Mouse (Mus musculus) stomach, embryonic 14.5 days (tissue): ENCODE measurements around the gene Neurod1. TPM values are rescaled to one million over a fixed set of nuclear protein-coding genes. Genes with fewer than 3 reads are reported as not detected.

Experiments
- ATAC-seq: fragments of 200-750 bp; cut with Nextera tagmentation; 2 replicates; pipeline ENCODE4 v1.8.0; 2017; ENCODE audit warnings: low read depth, moderate TSS enrichment; ENCODE audit not compliant: insufficient number of reproducible peaks, insufficient read depth, low FRiP score
- H3K27ac ChIP-seq: fragments of 300-500 bp; sonication (generic); 2 replicates; pipeline ENCODE4 v1.5.1; 2014; ENCODE audit warnings: mild to moderate bottlenecking, low read length, moderate library complexity, mixed read lengths
- H3K27me3 ChIP-seq: fragments of 300-500 bp; sonication (generic); 2 replicates; pipeline ENCODE4 v1.6.1; 2014; ENCODE audit warnings: low read length, control low read depth, mixed read lengths; ENCODE audit not compliant: control insufficient read depth, insufficient read depth
- H3K36me3 ChIP-seq: fragments of 300-500 bp; sonication (generic); 2 replicates; pipeline ENCODE4 v1.6.1; 2014; ENCODE audit warnings: mild to moderate bottlenecking, control low read depth, low read length, moderate library complexity, mixed read lengths; ENCODE audit not compliant: control insufficient read depth, insufficient read depth
- H3K4me1 ChIP-seq: fragments of 300-500 bp; sonication (generic); 2 replicates; pipeline ENCODE4 v1.6.1; 2014; ENCODE audit warnings: low read length, control low read depth, mixed read lengths; ENCODE audit not compliant: control insufficient read depth, insufficient read depth
- H3K4me2 ChIP-seq: fragments of 300-500 bp; sonication (generic); replicated peaks from 2 replicates; pipeline ENCODE4 v1.6.1; 2014; ENCODE audit warnings: low read depth, low read length, control low read depth
- H3K4me3 ChIP-seq: fragments of 300-500 bp; sonication (generic); 2 replicates; pipeline ENCODE4 v1.5.1; 2014; ENCODE audit warnings: low read depth, low read length, control low read depth
- H3K9ac ChIP-seq: fragments of 300-500 bp; sonication (generic); replicated peaks from 2 replicates; pipeline ENCODE4 v1.6.1; 2014; ENCODE audit warnings: low read depth, mild to moderate bottlenecking, control low read depth, low read length, moderate library complexity, mixed read lengths
- H3K9me3 ChIP-seq: fragments of 300-500 bp; sonication (generic); 2 replicates; pipeline ENCODE4 v1.6.1; 2016; ENCODE audit warnings: low read depth, low read length, control low read depth; ENCODE audit not compliant: control insufficient read depth
- WGBS: fragments of 180-500 bp; shearing (Covaris S2); extraction: QIAGEN DNeasy Blood & Tissue Kit; methylation state at CpG from one replicate; pipeline ENCODE4 v1.1.7; 2014; 5-methylcytosine and 5-hydroxymethylcytosine counted together
- polyA plus RNA-seq: library from polyadenylated mRNA; unstranded; fragments of >200 nt; fragmentation: Nextera tagmentation; extraction: Ambion mirVana; gene quantifications from 2 replicates; pipeline ENCODE4 v1.2.1, GENCODE M21; 2014

Gene Neurod1
- polyA plus RNA-seq, 1 experiment from 2014 or later = 0.09 TPM

GRCm38 (mm10) chr2:79450684-79451394, 5.7 kb downstream of the Neurod1 start:
- ATAC-seq = no peak
- Histone ChIP-seq H3K4me1 (no peaks in the 10 kb centered on the region), H3K9ac (no peak overlapping the region), H3K27me3 (peaks cover 17% of the 10 kb centered on the region), H3K27ac (no peak overlapping the region), H3K36me3 (no peaks in the 10 kb centered on the region), H3K4me3 (no peak overlapping the region), H3K4me2 (no peak overlapping the region), H3K9me3 (no peaks in the 10 kb centered on the region)
- WGBS = 61% methylated on average over 4 of the region's 4 CpGs

DNA sequence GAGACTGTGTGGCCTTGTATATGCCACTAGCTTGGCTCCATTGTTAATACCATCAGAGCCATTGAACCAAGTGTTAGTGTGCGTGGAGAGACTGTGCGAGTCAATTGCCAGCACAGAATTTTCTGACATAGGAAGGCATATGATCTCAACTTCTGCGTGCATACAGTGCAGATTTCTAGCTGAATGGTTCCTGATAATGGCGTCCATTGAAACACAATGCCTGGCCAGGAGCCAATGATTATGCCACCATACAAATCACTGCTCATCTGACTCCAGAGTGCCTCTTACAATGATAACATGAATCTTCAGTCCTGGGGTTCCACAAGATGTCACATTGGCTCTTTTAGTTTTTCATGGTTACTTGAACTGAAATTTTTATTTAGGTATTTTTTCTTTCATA, 7.2 kb downstream of the Neurod1 start:
- Histone ChIP-seq H3K4me3 (no peak overlapping the region), H3K4me1 (no peaks in the 10 kb centered on the region), H3K36me3 (no peaks in the 10 kb centered on the region), H3K9me3 (no peaks in the 10 kb centered on the region), H3K4me2 (no peak overlapping the region), H3K27ac (no peak overlapping the region), H3K27me3 (peaks cover 2% of the 10 kb centered on the region; the same call in 1 of the 2 replicates), H3K9ac (no peak overlapping the region)
- no peak for ATAC-seq
- 83% methylated on average over 4 of the region's 4 CpGs for WGBS

- Histone ChIP-seq H3K36me3 (no peaks in the 10 kb centered on the region), H3K4me2 (no peak overlapping the region), H3K4me1 (no peaks in the 10 kb centered on the region), H3K9me3 (no peaks in the 10 kb centered on the region), H3K27me3 (no peaks in the 10 kb centered on the region), H3K4me3 (no peak overlapping the region), H3K27ac (no peak overlapping the region), H3K9ac (no peak overlapping the region)
- 73% methylated on average over 1 of the region's 1 CpGs for WGBS
- ATAC-seq = no peak
Observed at GRCm38 (mm10) chr2:79447198-79447597, 9.4 kb downstream of the Neurod1 start.

DNA sequence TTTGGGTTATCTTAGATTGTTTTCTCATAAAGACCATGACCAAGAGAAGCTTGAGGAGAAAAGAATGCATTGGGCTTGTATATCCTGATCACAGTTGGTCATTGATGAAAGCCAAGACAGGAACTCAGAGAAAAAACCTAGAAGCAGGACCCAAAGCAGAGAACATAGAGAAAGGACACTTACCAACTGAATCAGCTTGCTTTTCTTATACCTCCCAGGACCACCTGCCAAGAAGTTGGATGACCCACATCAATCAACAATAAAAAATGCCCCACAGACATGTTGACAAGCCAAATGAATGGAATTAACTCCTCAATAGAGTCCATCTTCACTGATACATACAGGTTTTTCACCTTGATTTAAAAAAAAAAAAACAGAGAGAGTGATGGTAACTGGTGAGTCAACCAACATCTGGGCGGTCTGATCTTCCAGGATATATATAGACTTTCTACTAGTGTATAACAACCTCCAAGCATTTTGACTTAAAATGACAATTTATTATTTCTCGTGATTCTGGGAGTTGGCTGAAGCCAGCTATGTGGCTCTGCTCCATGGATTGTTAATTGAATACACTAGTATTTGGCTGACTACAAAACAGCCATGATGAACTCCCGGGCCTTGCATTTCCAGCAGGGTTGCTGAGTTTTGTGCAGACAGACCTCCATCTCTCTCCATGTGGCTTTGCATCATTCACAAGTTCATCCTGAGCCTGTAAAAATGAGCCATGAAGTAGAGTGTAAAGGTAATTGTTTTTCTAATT, 12.5 kb downstream of the Neurod1 start:
- H3K4me3 ChIP-seq = no peak overlapping the region
- H3K27ac ChIP-seq = no peak overlapping the region
- no peaks in the 10 kb centered on the region for H3K36me3 ChIP-seq
- H3K4me2 ChIP-seq = no peak overlapping the region
- no peak overlapping the region for H3K9ac ChIP-seq
- 88% methylated on average over 3 of the region's 3 CpGs for WGBS
- no peaks in the 10 kb centered on the region for H3K9me3 ChIP-seq
- no peak for ATAC-seq
- no peaks in the 10 kb centered on the region for H3K27me3 ChIP-seq
- H3K4me1 ChIP-seq = no peaks in the 10 kb centered on the region

DNA sequence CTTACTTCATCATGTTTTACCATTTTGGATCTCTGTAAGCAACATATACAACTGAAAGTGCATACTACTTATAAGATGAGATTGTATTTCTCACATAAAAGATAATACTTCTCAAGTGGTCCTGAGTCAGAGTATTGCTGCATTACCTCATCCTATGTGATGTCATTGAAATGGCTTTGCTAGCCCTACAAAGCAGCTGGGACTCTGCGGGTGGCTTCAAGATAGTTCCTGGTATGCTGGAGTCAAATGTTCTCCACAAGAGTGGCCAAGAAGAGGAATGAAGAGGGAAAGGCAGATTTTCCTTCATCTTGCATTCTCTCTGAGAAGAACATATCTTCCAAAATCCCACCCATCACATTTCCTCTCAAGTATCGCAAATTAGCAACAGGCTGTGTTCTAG, 13.2 kb downstream of the Neurod1 start:
- H3K27me3 ChIP-seq = no peaks in the 10 kb centered on the region
- ATAC-seq = no peak
- no peak overlapping the region for H3K9ac ChIP-seq
- H3K36me3 ChIP-seq = no peaks in the 10 kb centered on the region
- 96% methylated on average over 2 of the region's 2 CpGs for WGBS
- H3K4me3 ChIP-seq = no peak overlapping the region
- H3K27ac ChIP-seq = no peak overlapping the region
- no peaks in the 10 kb centered on the region for H3K9me3 ChIP-seq
- H3K4me1 ChIP-seq = no peaks in the 10 kb centered on the region
- no peak overlapping the region for H3K4me2 ChIP-seq

DNA sequence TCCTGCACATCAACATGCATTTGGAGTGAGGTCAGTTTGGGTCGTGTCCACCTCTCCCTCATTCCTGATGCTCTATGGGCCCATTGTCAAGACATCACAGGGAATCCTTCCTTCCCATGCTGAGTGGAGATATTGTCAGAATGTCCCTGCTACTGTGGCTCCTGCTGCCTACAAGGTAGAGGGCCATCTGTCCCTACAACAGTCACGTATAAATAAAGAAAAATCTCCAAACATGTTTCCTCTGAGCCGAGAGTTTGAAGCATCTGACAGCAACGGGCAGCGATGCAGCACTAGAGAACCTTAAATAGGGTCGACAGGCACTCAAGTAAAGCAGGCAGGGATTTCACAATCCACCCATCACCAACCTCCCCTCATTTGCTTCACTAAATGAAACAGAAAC, 13.6 kb downstream of the Neurod1 start:
- 80% methylated on average over 6 of the region's 6 CpGs for WGBS
- no peaks in the 10 kb centered on the region for H3K36me3 ChIP-seq
- H3K27me3 ChIP-seq = no peaks in the 10 kb centered on the region
- no peaks in the 10 kb centered on the region for H3K4me1 ChIP-seq
- no peak overlapping the region for H3K9ac ChIP-seq
- no peak overlapping the region for H3K27ac ChIP-seq
- H3K9me3 ChIP-seq = no peaks in the 10 kb centered on the region
- H3K4me3 ChIP-seq = no peak overlapping the region
- H3K4me2 ChIP-seq = no peak overlapping the region
- ATAC-seq = no peak

DNA sequence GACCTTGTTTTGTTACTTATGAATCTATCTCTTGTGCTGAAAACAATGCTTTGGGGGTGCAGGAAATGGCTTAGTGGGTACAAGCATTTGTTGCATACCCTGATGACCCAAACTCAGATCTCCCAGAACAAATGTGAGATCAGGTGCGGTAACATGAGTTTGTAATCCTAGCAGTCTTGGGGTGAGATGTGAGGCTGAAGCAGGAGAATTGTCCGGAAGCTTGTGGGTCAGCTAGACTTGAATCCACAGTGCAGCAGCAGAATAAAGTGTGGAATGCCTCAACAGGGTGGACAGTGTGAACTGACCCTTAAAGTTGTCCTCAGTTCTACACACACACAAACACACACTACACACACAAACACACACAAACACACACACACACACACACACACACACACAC, 14.3 kb downstream of the Neurod1 start:
- Histone ChIP-seq H3K27me3 (no peaks in the 10 kb centered on the region), H3K4me1 (no peaks in the 10 kb centered on the region), H3K36me3 (no peaks in the 10 kb centered on the region), H3K4me2 (no peak overlapping the region), H3K9ac (no peak overlapping the region), H3K27ac (no peak overlapping the region), H3K4me3 (no peak overlapping the region), H3K9me3 (no peaks in the 10 kb centered on the region)
- 85% methylated on average over 2 of the region's 2 CpGs for WGBS
- no peak for ATAC-seq

DNA sequence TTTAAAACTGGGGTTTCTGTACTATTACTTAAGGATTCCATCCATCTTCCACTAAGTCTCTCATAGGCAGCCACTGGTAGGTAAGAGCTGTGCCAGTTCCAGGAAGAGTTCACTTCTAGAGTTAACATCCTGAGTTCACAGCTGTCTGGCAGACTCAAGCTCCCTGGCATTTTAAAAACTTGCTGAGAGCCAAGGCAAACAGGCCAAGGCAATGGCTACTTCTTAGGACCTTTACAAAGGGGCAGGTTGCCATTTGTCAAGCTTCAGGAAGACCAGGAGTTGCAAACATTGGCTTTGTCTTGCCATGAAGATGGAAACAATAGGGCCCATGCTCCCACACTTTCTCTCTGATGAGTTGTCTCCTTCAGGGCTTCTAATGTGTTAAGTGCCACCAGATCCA, 26.5 kb downstream of the Neurod1 start:
- H3K36me3 ChIP-seq = no peaks in the 10 kb centered on the region
- H3K9ac ChIP-seq = no peak overlapping the region
- H3K9me3 ChIP-seq = no peaks in the 10 kb centered on the region
- H3K4me1 ChIP-seq = peaks cover 4% of the 10 kb centered on the region; the same call in 1 of the 2 replicates
- no peak overlapping the region for H3K27ac ChIP-seq
- no peaks in the 10 kb centered on the region for H3K27me3 ChIP-seq
- no peak overlapping the region for H3K4me2 ChIP-seq
- no peak for ATAC-seq
- no peak overlapping the region for H3K4me3 ChIP-seq
